8 mouse cellular contexts compared by ENCODE assay signal in the genomic region with DNA sequence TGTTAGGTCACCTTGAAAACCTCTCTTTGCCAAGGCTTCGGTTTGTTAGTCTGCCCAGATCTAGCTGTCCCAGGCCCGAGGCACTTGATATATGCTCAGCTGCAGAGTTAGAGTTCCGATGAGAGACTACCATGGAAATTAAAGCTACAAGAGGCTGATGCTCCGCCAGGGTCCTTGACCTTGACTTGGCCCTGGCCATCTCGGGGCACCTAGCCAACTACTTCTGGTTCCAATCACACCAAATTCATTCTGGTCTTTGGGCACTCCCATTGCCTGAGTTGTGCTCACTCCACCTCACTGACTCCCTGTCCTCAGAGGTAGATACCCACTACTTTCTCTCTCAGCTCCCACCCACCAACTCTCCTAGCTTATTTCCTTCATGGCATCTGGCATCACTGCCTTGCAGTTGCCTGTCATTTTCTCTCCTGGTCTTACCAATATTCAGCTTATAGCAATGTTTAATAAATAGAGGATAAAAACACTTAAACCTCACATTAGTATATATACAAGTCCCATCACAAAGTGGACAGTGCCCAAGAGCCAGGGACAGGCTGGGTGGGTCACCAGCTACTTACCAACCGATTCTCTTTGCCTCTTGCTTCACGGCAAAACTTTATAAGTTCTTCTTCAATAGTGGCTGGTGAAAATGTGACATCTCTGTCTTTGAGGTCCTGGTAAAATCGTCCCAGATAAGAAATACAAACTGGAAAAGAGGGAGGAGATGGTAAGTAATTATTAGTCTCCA. TPM values are rescaled to one million over a fixed set of nuclear protein-coding genes. Genes with fewer than 3 reads are reported as not detected.
DNase-seq lines count a peak whose midpoint lies in the region; ATAC-seq lines count a peak whose summit lies in the region.

No protein-coding gene starts in this region.

- intact Hi-C loops in left cerebral cortex, postnatal 10 days (cut with DNase I), result no loop called here

- H3K36me3 ChIP-seq in lung, embryonic 15.5 days, result peaks cover 24% of the 10 kb centered on the region
- H3K36me3 ChIP-seq in embryonic facial prominence, embryonic 13.5 days, result peaks cover 27% of the 10 kb centered on the region
- H3K36me3 ChIP-seq in intestine, embryonic 14.5 days (ENCODE audit: control insufficient read depth, insufficient read depth, low read length), result peaks cover 28% of the 10 kb centered on the region
- H3K36me3 ChIP-seq in midbrain, embryonic 10.5 days, result peaks cover 37% of the 10 kb centered on the region

- no peak for DNase-seq in lung, postnatal 14 days
- DNase-seq in intestine, embryonic 14.5 days (ENCODE audit: low spot score), result no peak
- no peak for DNase-seq in midbrain, embryonic 10.5 days (ENCODE audit: low spot score)
- no peak for DNase-seq in left cerebral cortex, postnatal 10 days (ENCODE audit: extremely low spot score in 1 of 2, low spot score in 2 of 2)
- DNase-seq in left cerebral cortex, adult 9 months (ENCODE audit: low spot score in 2 of 2), result no peak
- no peak for DNase-seq in embryo, embryonic 10 days (ENCODE audit: low spot score)

- peak overlapping the region; percentile 91 for H3K4me3 ChIP-seq in lung, embryonic 15.5 days
- H3K4me3 ChIP-seq in embryonic facial prominence, embryonic 13.5 days, result peak overlapping the region; percentile 86
- peak overlapping the region; percentile 72 for H3K4me3 ChIP-seq in intestine, embryonic 14.5 days (ENCODE audit: low read depth, low read length)
- H3K4me3 ChIP-seq in midbrain, embryonic 10.5 days, result peak overlapping the region; percentile 83

- 0 out of 2 replicates have a peak overlapping the region, but pooled peaks have one; percentile 85 for H3K27ac ChIP-seq in lung, embryonic 15.5 days
- no peak overlapping the region for H3K27ac ChIP-seq in embryonic facial prominence, embryonic 13.5 days
- H3K27ac ChIP-seq in intestine, embryonic 14.5 days (ENCODE audit: low read depth), result peak overlapping the region; percentile 81; the same call in 1 of the 2 replicates
- peak overlapping the region; percentile 94 for H3K27ac ChIP-seq in midbrain, embryonic 10.5 days (replicated peaks)

- H3K9ac ChIP-seq in lung, embryonic 15.5 days, result peak overlapping the region; percentile 92
- peak overlapping the region; percentile 94 for H3K9ac ChIP-seq in embryonic facial prominence, embryonic 13.5 days
- H3K9ac ChIP-seq in intestine, embryonic 14.5 days (ENCODE audit: low read length), result peak overlapping the region; percentile 83

- no peak for ATAC-seq in lung, embryonic 15.5 days (ENCODE audit: borderline replicate concordance, extremely low read depth, low FRiP score, low TSS enrichment)
- no peak for ATAC-seq in embryonic facial prominence, embryonic 13.5 days (ENCODE audit: insufficient number of reproducible peaks, insufficient read depth, low FRiP score, low TSS enrichment, low read depth)
- no peak for ATAC-seq in intestine, embryonic 14.5 days (replicated peaks; ENCODE audit: low FRiP score, low TSS enrichment, low read depth)

- WGBS in lung, embryonic 15.5 days, result 44% methylated on average over 8 of the region's 8 CpGs
- 65% methylated on average over 8 of the region's 8 CpGs for WGBS in embryonic facial prominence, embryonic 13.5 days
- 69% methylated on average over 8 of the region's 8 CpGs for WGBS in intestine, embryonic 14.5 days
- 74% methylated on average over 8 of the region's 8 CpGs for WGBS in midbrain, embryonic 10.5 days

- H3K4me2 ChIP-seq in lung, embryonic 15.5 days, result peak overlapping the region; percentile 56
- H3K4me2 ChIP-seq in embryonic facial prominence, embryonic 13.5 days, result peak overlapping the region; percentile 67
- peak overlapping the region; percentile 66 for H3K4me2 ChIP-seq in intestine, embryonic 14.5 days (ENCODE audit: low read length)

- peaks cover 46% of the 10 kb centered on the region for H3K4me1 ChIP-seq in lung, embryonic 15.5 days
- peaks cover 40% of the 10 kb centered on the region for H3K4me1 ChIP-seq in embryonic facial prominence, embryonic 13.5 days
- H3K4me1 ChIP-seq in intestine, embryonic 14.5 days (replicated peaks; ENCODE audit: control insufficient read depth, insufficient read depth, low read length), result peaks cover 15% of the 10 kb centered on the region
- H3K4me1 ChIP-seq in midbrain, embryonic 10.5 days, result peaks cover 58% of the 10 kb centered on the region

- H3K27me3 ChIP-seq in lung, embryonic 15.5 days, result no peaks in the 10 kb centered on the region
- H3K27me3 ChIP-seq in embryonic facial prominence, embryonic 13.5 days, result no peaks in the 10 kb centered on the region
- H3K27me3 ChIP-seq in intestine, embryonic 14.5 days (replicated peaks; ENCODE audit: control insufficient read depth, insufficient read depth, low read length), result no peaks in the 10 kb centered on the region
- no peaks in the 10 kb centered on the region for H3K27me3 ChIP-seq in midbrain, embryonic 10.5 days (ENCODE audit: low read depth, poor library complexity, severe bottlenecking)

- H3K9me3 ChIP-seq in lung, embryonic 15.5 days, result no peaks in the 10 kb centered on the region
- no peaks in the 10 kb centered on the region for H3K9me3 ChIP-seq in embryonic facial prominence, embryonic 13.5 days
- no peaks in the 10 kb centered on the region for H3K9me3 ChIP-seq in intestine, embryonic 14.5 days (ENCODE audit: control insufficient read depth, low read length)
- H3K9me3 ChIP-seq in midbrain, embryonic 10.5 days (replicated peaks), result no peaks in the 10 kb centered on the region

RNA-seq across cellular contexts. Expression of a gene that starts 1.1 kb away (rescaled TPM):
- polyA plus RNA-seq in lung, embryonic 15.5 days (2015; fragmentation: Nextera tagmentation; extraction: Ambion mirVana), result 269 and 298 TPM in 2 replicates
- polyA plus RNA-seq in embryonic facial prominence, embryonic 13.5 days (2015; fragmentation: Nextera tagmentation; extraction: Ambion mirVana), result 242 and 297 TPM in 2 replicates
- polyA plus RNA-seq in intestine, embryonic 14.5 days (2014; fragmentation: Nextera tagmentation; extraction: Ambion mirVana), result 214 and 260 TPM in 2 replicates
- polyA plus RNA-seq in midbrain, embryonic 10.5 days (2016; fragmentation: Nextera tagmentation; extraction: Ambion mirVana), result 231 and 297 TPM in 2 replicates
- 100 to 1,000 TPM; 115 to 125 TPM for total RNA-seq in left cerebral cortex, postnatal 10 days (2021)

RNA-seq across cellular contexts. Expression of a gene that starts 3.4 kb away (rescaled TPM):
- polyA plus RNA-seq in lung, embryonic 15.5 days (2015; fragmentation: Nextera tagmentation; extraction: Ambion mirVana), result 10.7 and 11.5 TPM in 2 replicates
- polyA plus RNA-seq in embryonic facial prominence, embryonic 13.5 days (2015; fragmentation: Nextera tagmentation; extraction: Ambion mirVana), result 10.5 and 13.4 TPM in 2 replicates
- 14.8 and 16.1 TPM in 2 replicates for polyA plus RNA-seq in intestine, embryonic 14.5 days (2014; fragmentation: Nextera tagmentation; extraction: Ambion mirVana)
- polyA plus RNA-seq in midbrain, embryonic 10.5 days (2016; fragmentation: Nextera tagmentation; extraction: Ambion mirVana), result 15.0 and 15.5 TPM in 2 replicates
- total RNA-seq in left cerebral cortex, postnatal 10 days (2021), result 10 to 100 TPM; 59.9 to 61.0 TPM
